Mouse (Mus musculus): ENCODE measurements at regions not wholly inside any gene's neighbourhood (a gene's known extent, or its start where the extent isn't known, plus 50 kb on each side); places are given as distances from the start of the nearest gene placed in this dataset.

DNA sequence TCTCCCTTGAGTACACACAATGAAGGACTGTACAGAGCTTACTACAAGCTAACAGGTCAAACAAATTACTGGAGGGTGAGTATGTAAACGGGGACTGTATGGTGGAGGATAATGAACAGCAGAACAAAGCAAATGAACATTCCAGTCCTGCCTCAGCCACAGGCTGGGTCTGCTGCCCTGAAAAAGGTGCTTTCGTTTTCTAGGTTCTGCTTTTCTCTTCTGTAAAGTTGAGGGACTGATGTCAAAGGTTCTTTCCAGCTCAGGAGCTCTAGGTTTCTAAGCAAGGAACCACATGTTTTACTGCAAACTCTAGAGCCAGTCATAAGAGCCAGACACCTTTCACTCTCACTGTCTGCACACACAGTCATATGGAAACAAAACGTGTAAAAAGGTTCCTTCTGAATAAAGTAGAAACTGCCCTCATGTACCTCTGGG lies 106.1 kb upstream of the Ahr start:
- DNase-seq (ENCODE audit: low spot score) = no peak

DNA sequence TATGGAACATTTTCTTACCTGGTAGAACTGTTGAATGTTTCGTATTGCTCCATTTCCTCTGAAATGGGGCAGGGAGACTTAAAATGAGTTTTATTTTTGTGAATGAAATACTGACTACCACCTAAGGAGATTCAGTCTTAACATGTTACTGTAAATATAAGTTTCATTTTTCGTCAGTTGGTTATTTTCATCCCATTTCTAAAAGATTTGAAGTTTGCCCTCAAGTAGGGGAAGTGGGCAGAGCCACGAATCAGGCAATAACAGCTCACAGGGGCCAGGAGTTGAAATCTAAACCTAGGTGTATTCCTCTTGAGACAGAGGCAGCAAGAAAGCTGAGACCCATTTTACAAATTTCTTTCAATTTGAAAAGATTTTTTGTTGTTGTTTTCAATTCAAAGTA lies 88.6 kb upstream of the Ahr start:
- no peak for DNase-seq (ENCODE audit: low spot score)

DNA sequence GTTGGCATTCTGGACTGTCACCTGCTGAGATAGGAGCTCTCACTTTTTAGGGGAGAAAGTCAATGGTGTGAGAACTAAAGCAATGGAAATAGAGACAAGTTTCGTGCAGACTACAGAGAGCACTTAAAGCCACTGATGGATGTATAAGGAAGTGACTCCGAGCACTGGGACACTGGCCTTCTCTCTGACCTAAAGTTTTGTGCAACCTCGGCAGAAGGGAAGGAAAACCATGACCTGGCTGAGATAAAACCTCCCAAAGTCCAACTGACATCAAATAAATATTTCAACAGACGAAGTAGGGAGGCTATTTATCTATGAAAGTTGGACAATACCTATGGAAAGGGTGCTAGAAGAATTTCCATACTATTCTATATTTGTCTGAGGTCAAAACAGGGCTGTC lies 80.0 kb upstream of the Ahr start:
- no peak for DNase-seq (ENCODE audit: low spot score)

DNA sequence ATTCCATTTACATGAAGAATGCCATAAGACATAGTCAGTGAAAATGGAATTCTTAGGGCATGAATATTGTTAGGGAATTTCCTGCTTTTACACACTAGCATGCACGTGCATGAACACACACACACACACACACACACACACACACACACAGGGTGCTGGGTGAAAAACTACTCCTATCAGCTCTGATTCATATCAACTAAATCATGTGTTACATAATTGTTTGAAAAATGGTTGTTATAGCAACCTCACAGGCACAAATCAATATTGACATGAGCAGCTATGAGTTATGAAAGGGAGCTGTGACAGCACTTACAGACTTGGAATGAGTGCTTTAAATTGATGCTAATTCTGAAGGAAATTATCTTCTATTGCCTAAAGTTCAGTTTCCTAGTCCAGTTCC lies 72.8 kb upstream of the Ahr start:
- DNase-seq (ENCODE audit: low spot score) = no peak

DNA sequence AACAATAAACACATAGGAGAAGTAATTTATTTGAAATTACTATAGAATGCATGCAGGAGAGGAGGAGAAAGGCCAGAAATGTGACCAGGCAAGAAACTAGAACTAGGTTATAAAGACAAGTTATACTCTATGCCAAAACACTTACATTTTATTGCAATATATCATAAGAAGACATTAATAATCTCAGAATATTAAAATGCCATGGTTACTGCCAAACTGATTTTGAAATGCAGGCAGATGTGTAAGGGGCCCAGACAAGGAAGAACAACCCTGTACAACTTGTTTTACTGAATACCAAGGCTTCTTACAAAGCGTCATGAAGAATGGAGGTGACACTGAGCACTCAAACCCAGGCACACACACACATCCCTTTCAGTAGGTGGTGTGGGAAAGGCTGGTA lies 68.9 kb upstream of the Ahr start:
- DNase-seq (ENCODE audit: low spot score) = no peak

DNA sequence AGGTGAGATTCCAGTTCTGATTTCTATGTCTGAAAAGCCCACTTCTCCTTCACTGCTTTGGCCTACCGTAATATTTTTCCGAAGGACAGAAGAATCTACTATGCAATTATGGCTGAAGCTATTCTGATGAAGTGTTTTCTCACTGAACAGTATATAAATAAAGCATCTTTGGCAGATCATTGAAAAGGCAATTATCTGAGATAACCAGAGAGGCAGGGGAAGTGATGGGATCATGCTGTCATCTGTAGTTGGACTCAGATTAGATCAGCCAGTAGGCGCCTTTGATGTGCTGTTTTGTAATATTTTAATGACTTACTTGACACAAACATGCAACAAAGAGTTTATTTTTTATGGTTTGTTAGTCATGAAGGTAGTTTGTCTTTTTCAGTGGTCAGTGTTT lies 67.8 kb upstream of the Ahr start:
- no peak for DNase-seq (ENCODE audit: low spot score)

DNA sequence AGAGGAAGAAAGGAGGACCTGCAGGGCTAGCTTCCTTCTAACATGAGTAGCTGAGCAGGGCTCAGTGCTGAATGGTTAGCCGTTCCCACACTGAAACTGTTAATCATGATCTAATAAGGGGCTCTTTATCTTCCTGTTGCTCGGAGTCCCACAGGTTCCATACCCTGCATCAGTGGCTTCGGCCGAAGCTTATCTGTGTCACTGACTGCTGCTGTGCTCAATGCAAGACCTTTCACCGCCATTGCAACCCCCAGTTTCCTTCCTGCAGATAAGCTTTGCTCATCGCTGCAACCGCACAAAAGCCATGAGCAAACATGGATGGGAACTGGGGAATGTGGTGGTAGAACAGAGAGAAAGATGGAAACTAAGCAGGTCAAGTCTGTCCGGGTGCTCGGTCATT lies 63.5 kb upstream of the Ahr start:
- DNase-seq (ENCODE audit: low spot score) = no peak

DNA sequence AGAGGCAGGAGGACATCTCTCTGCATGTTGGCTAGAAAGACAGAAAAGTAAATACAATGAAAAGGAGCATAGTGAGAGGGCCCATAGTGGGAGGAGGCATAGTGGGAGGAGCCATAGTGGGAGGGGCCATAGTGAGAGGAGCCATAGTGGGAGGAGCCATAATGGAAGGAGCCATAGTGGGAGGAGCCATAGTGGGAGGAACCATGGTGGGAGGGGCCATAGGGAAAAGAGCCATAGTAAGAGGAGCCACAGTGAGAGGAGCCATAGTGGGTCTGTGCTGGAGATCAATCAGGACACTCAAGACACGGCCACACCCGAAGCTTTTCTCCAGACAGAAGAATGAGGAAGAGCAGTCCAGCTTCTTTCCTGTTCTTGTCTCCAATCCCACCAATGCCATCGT lies 58.0 kb upstream of the Ahr start:
- no peak for DNase-seq (ENCODE audit: low spot score)

Measured in yolk sac, embryonic 10.5 days (tissue).